Mouse (Mus musculus) 3134 (cell line): ENCODE data around the gene Gm10985.

Experiments
- DNase-seq: peaks from one replicate; pipeline ENCODE4 v3.0.0-alpha.2; 2011; ENCODE audit warnings: low spot score; ENCODE audit not compliant: insufficient read length; ENCODE audit errors: extremely low read depth

Gm10985 gene

DNA sequence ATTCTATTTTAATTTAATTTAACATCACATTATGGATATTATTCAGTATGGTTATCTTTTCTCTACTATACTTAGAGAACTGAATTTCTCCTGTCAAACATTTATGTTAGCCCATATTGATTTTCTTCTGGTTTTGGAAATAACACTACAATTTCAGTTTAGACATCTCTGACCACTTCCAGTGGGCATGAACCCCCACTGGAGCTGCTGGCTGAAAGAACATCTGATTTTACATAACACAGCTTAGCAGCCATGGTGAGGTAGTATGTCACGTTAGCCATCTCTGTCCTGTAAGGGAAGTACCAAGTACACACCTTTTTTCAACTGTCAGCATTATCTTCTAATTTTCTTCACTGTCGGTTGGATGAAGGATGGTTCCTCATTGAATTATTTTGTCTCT, at the start of gene Gm10985:
Gm10985 (plus strand) TSS at position 301 of the 400 bp plus-strand sequence.
- DNase-seq, result no peak

DNA sequence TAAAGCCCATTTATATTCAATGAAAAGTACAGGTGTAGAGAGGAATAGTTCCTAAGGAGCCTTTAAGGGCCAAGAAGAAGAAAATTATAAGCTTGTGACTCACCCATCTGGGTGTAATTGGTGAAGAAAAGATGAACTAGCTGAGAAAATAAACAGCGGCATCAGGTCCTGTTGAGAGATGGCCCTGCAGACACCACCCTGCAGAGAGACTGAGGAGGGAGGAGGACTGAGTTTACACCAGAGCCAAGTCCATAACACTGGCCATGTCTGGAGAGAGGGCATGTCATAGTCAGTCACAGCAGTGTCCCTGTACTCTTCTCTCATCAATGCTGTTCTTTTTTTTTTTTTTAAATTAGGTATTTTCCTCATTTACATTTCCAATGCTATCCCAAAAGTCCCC, 48.0 kb upstream of the Gm10985 start:
- no peak for DNase-seq

DNA sequence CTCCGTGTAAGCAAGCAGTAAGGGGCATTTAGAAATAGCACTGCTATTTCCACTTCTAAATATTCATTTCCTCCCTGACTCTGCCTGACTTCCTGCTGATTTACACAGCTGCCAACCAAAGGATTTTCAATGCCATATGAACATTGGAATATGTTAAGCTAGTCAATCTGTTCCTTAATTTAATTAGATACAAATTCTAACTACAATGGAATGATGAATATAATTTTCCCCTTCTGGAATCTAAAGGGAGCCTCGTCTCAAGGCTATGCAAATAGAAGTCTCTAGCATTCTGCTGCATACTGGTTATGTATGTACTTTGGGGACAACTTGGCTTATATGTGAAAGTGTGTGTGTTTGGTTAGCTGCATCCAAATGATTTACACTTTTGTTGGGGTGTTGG, 45.2 kb upstream of the Gm10985 start:
- DNase-seq, result no peak

DNA sequence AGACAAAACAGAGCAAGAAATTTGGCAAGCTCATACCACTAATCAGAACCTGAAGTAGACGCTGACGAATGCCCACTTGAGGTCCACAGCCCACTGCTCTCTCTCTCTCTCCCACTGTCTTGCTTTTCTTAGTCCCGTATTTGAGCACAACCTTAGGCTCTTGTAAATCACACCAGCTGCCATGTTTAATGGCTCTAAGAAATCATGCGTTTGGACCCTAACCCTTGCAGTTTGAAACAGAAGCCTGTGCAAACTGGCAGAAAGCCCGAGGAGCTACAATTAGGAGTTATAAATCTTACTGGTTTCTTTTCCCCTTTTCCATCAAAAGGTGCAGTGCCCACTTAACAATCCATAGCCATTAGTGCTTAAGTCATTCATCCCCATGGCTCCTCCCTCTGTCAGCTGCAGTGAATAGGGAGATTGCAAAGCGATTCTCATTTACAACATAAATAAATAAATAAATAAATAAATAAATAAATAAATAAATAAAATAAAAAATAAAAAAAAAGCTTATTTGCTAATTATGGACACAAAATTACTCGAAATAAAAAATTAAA, 31.4 kb upstream of the Gm10985 start:
- no peak for DNase-seq

DNA sequence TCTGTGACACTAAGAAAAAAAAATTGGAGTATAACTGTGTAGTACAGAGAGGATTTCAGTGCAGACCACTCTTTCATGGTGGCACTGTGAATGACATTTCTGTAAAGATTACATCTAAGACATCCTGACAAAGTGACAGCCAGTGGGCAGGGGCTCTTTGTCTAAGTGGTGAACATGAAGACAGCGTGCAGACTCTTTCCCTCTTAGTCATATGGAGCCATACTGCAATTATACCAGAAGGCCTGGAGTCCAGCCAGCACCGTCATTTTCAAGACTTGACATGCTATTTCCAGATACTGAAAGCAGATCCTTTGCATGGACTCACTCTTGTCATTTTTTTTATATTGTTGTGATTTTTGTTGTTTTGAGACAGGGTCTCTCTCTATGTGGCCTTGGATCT, 10.6 kb upstream of the Gm10985 start:
- no peak for DNase-seq

DNA sequence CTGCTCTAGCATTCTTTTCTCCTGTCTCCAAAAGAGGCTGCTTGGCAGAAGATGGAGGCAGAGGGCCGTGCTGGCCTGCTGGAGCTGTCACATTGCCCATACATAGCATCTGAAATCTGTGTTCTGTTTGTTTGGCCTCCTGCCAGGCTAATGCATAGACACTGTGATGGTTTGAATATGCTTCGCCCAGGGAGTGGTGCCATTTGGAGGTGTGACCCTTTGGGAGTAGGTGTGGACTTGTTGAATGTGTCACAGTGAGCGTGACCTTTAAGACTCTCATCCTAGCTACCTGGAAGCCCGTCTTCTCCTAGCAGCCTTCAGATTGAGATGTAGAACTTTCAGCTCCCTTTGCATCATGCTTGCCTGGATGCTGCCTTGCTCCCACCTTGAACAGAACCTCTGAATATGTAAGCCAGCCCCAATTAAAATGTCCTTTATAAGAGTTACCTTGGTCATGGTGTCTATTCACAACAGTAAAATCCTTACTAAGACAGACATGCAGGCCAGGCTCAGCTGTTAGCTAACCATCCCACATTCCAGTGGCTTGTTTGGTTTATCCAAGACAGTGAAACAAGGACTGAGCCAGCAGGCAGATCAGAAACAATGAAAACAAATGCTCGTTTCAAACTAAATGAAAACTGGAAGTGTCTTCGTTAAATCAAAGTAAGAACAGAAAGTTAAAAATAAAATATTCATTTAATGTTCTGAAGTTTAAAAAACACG, 1.5 kb downstream of the Gm10985 start:
- DNase-seq, result no peak

DNA sequence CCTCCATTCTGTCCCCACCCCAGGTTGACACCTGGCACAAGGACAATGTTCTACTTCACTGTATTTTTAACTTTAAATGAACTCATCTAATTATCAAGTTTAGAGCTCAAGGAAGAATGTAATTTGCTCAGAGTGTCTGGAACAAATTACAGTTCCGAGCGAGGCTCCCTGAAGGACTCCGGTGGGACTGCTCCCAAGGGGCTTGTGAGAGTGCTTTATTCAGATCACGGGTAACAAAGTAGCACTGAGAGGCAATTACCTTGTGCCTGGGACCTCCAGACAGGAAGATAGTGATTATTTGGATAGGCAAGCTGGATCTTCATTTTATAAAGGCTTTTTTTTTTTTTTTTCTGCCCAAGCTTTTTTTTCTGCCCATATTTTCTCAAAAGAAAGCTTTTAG, 2.8 kb downstream of the Gm10985 start:
- DNase-seq, result no peak

DNA sequence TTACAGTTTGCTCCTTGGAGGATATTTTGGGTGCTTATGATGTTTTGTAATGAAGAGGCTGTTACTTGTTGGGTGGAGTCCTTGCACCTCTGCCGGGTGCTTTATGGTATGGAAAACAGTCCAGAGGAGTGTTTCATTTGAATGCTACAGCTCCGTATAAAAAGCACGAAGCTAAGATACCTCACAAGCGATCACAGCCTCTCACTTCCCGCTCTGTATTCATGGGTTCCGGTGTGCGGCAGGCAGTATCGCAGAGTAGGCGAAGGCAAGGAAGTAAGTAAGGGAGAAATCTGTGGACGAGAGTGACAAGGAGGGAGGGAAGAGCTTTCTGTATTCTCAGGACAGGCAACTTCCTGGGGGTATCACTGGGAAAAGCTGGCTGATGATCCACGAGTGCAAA, 3.4 kb downstream of the Gm10985 start:
- no peak for DNase-seq

DNA sequence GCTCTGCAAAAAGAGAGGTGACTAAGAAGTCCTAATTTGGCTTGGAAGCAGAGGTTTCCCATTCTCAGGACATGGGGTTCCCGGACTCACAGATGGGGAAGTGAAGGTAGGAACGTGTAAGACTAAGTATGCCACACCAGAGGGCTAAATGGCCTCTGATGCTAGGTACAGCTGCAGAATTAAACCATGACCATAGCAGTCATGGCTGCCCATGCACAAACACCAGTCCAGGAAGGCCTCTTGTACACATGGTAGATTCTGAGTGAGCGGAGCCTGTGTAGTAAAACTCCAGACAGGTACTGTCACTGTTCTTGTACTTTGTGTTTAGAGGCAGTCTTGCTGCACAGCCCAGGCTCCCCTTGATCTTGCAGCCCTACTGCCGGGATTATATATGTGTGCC, 9.4 kb downstream of the Gm10985 start:
- DNase-seq, result no peak

DNA sequence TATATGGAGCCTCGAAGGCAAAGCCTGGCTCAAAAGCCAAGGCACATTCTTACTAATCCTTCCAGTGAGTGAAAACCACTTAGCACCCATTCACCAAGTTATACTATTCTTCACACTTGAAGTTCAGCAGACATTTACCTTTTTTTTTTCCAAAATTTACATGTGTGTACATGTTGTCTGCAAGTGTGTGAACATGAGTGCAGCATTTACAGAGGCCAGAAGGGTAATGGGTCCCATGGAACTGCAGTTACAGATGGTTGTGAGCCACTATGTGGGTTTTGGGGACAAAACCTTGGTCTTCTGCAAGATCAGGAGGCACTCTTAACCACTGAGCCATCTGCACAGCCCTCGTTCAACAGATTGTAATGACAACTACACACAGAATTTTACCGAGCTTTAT, 9.9 kb downstream of the Gm10985 start:
- DNase-seq, result no peak

DNA sequence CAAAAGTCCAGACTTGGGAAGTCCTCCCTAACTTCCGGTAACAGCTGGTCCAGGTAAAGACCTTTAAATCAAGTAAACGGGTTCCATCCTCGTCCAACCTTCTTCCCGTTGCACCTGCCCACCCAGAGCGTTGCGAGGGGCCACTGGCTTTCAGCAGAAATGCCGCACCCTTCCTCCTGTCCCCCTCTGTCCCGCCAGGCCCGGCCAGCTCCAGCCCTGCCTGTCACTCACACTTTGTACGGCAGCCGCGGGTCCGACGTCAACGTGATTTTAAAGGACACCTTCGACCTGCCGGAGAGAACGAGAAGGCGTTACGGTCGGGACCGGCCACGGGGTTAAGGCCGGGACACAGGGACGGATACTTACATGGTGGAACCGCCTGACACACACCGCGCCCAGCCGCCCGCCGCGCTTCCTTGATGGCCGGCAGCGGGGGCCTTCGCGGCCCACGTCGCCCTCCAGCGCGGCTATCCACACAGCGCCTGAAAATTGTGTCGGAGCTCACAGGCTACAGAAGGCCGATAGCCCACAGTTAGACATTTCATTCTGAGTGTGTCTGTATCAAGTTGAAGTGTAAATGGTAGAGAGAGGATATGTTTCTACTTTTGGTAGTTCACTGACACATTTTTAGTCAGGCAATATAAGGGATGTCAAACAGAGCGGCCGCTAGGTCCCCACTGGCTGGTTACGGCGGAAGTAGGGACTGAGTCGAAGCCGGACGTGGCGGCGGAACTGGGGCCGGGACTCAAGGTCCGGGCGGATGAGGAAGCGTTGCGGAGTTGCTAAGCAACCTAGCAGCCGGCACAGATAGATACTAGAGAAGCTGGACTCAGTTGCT, 18.7 kb downstream of the Gm10985 start, which contains the start of gene Ufm1:
Ufm1 (minus strand) TSS at position 448 of the 838 bp plus-strand sequence.
- peak; percentile 94 for DNase-seq

DNA sequence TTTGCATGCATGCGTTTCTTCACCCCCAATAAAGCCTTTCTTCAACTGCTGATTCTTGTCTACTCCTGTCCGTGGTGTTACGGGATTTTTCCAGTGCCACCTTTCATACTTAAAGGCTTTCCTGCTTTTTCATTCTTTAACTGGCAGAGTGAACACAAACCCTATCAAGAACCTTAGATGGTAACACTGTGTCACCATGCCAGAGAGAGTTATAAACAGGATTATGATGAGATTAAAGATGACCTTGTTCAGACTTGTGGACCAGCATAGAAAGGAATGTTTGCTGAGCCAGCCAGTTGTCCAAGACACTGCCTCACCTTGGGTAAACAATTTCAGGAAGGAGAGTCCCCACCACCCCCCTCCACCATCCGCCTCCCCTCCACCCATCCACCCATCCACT, 23.3 kb downstream of the Gm10985 start:
- no peak for DNase-seq

DNA sequence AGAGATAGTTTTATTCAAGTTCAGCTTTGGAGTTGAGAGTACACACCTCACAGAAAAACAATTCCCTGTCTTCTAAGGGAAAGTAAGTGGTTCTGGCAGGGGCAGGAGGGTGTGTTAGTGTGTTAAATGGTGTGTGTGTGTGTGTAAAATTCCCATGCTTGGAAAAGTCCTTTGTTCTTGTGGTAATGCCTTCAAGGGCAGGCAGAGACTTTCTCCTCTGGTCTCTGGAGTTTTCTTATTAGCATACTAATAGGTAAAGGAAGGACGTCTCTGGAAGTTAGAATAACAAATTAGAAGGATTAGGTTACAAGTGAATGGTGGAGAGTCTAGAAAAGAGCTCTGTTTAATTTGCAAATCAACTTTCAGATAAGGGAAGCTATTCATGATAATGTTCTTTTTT, 24.4 kb downstream of the Gm10985 start:
- DNase-seq, result no peak

DNA sequence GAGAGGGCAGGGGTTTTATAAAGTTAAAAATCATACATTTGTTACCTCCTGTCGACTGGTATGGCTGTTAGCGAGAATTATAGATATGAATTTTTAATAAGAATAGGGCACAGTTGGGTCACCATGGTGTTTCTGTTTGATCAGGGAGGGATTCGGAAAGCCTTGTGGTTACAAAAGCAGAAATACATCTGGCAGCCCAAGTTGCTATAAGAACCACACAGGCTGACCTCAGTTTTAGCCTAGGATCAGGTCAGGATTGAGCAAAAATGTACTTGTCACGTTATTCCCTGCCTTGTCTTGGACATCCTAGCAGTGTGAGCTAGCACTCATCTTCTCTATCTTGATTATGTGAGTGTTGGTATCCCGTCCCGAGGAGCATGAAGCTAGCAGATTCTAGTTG, 25.6 kb downstream of the Gm10985 start:
- no peak for DNase-seq

DNA sequence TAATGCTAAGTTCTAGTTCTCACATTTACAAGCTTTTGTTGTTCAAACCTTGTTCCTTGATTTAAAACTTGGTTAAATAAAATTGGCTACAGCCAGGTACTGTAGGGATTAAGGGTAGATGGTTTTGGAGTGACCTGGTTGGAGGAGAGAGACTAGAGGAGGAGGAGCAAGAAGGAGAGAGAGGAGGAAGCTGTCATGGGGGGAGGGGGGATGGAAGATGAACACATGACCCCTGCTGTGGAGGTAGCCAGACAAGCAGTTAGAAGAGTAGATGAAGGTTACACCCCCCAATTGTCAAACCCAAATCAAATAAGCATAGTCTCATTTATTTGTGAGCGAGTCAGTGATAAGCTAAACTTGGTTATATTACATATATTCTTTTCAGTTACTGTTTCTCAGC, 26.7 kb downstream of the Gm10985 start:
- no peak for DNase-seq

DNA sequence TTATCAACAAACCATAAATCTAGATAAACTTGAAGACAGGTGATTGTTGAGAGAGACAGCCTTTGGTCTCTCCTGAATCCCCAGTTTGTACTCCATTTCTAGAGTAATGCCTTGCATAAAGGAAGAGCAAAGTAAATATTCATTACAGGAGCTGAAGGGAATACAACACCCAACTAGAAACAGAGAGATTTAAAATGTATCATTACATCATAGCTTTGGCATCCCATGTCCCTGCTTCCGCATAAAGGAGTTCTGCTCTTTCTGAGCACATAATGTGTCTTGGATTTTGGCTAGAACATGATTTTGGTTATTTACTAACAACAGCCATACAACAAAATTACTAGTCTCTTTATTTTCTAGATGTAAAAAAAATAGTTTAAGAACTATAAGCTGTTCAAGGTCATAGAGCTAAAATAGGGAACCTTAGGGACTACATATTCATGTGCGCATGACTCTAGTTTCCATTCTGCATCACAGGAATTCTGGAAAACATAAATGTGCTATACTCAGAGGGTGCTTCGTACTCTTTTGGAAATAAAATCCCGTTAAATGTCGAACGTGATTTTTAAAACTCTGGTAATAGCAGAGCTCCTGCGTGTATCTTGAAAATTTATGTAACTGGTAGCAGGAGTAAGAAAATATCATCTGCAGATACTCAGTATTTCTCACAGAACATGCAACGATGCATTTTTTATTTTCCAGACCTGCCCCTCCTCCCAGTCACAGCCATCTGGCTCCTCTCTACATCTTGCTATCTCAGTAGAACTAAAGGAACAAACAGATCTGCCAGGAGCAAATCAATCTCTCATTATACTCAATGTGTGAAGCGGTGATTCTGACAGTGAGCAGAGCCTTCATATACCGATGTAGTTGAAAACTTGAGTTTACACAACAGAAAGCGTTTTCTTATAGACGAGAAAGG, 46.0 kb downstream of the Gm10985 start:
- no peak for DNase-seq
